Mouse (Mus musculus) neural tube, embryonic 10.5 days (tissue): ENCODE data around the gene Mybl2.
"Not testable (repeated sequence)": the region's sequence is repeated elsewhere in the genome, so short reads cannot be mapped to it uniquely, and the experiment has no call there.

Source experiments
- DNase-seq: peaks from one replicate; pipeline ENCODE4 v3.0.0-alpha.2; 2017; ENCODE audit warnings: low spot score; ENCODE audit errors: extremely low spot score

The Mybl2 gene

DNA sequence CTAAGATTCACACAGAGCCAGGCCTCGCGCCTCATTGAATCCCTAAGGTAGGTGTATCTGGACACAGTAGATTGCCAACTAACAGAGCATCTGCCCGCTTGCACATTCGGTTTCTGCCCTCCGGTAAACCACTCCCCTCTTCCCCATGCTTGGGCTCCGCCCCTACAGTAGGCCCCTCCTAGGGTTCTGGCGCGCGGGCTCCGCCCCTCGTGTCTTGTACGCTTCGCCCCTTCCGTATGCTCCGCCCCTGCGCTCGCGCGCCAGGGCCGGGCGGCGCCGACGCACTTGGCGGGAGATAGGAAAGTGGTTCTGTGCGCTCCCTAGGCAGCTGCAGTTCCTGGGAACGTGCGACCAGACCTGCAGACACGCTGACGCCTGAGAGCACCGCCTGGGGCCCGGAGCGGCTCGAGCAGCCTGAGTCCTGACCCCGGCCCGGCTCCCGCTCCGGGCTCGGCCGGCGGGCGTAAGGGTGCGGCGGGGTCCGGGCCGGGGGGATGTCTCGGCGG, at the start of gene Mybl2:
Gene Mybl2, plus strand, starts transcription at position 353 of the 506 bp plus-strand sequence.
- peak; percentile 91 for DNase-seq

DNA sequence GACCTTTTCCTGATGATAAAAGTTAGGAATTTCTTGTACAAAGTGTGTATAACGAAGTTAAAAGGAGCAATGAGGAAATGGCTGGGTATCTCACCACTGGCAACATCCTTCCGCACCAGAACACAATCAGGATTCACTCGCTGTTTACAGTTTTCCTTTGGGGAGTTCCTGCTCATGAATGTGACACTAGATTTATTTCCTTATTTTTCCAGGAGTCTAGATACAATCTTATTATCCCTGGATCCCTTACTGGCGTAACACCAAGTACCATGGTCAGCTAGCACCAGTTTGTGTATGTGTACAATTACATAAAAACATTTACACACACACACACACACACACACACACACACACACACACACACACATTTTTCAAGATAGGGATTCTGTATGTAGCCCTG, 47.2 kb upstream of the Mybl2 start:
- DNase-seq: no peak

GRCm38 (mm10) chr2:163016916-163017743, 37.4 kb upstream of the Mybl2 start, which contains the start of gene Ift52:
Gene Ift52, plus strand, starts transcription at chr2:163017354.
- peak; percentile 95 for DNase-seq

DNA sequence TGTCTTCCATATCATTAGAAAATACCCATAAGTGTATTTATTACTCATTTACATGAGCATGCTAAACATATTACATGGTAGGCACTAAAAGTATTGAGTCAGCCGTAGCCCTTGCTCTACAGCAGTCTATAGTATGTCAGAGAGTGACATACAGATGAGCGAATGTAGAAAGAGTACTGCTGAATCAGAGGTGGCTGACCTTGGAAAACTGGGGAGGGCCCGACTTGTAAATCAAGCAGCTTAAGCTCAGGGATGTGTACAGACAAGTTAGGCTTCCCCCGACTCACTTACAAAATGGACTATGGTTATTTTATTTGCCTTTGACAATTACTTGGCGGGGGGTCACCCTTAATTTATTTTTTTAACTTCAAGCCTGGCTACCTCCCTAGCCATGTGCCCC, 23.2 kb upstream of the Mybl2 start:
- DNase-seq: no peak

DNA sequence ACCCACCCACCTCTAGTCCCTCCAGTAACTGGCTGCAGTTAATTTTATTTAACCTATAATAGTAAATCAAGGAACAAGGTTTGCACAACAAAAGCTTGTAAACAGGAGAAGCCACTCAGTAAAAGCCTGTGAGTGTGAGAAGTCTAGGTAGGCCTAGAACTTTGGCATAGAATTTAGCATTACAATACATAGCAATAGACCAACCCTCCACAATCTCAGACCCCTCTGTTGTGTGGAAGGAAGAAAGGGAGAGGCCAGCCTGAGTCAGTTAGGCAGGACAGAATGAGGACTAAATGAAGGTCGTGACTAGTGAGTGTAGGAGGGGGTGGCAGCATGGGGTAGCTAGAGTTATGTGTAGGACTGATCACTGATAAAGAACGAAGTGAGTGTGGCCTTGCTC, 22.7 kb upstream of the Mybl2 start:
- DNase-seq: no peak

- no peak for DNase-seq
Observed at GRCm38 (mm10) chr2:163032622-163033021, 21.9 kb upstream of the Mybl2 start.

DNA sequence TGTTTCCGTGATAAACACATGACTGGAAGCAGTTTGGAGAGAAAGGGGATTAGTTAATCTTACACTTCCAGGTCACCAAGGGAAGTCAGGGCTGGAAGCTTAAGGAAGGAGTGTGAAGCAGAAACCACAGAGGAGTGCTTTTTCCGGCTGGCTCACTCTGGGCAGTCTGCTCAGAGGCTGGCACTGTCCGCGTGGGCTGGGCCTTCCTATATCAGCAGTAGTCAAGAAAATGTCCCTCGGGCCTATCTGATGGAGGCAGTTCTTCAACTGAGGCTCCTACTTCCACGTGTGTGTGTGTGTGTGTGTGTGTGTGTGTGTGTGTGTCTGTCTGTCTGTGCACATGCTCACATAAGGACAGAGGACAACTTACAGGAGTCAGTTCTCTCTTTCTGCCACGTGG, 14.5 kb upstream of the Mybl2 start:
- DNase-seq: no peak

GRCm38 (mm10) chr2:163048125-163048524, 6.4 kb upstream of the Mybl2 start:
- peak; percentile 67 for DNase-seq

DNA sequence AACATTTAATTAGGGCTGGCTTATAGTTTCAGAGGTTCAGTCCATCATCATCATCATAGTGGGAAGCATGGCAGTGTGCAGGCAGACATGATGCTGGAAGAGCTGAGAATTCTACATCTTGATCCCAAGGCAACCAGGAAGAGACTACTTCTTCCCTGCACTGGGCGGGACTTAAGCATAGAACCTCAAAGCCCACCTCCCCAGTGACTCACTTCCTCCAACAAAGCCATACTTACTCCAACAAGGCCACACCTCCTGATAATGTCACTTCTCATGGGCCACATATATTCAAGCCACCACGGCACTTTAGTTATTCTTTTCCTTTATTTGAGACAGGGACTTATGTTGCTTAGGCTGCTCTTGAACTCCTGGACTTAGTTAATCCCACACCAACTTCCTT, 5.4 kb upstream of the Mybl2 start:
- DNase-seq: no peak

DNA sequence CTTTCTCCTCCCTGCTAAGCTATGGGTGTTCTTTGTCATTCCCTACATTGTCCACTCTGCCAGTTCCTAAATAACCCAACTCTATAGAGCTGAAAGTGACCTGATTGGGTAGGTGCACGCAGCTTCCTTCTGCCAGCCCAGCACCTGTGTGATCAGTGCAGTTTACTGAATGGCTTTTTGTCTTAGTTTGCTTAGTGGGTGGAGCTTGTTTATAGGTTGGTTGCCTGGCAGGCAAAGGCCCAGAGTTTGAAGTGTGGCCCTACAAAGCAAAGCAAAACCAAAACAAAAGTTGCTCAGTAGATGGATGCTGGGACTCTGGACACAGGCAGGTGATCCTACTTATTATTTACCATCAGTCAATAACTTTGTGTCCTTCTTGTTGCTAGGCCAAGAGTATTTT, 2.8 kb upstream of the Mybl2 start:
- no peak for DNase-seq

GRCm38 (mm10) chr2:163052101-163052500, 2.4 kb upstream of the Mybl2 start:
- no peak for DNase-seq

DNA sequence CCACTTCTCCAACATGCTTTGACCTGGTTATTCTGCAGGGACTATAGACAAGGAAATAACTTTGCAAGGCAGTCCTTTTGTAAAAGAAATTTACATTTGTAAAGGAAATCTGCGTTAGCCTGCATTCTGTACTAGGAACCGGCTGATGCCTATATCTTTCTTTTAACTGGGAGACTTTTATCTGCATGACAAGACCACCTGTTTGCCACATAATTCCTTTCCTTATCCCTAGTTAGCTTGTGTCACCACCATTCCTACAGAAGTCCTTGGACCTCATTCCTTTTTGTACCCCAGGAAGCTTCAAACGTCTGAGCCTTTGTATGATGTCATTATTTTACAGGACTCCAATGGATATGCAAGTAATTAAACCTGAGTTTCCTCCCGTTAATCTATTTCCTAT, 1.7 kb upstream of the Mybl2 start:
- DNase-seq: no peak

GRCm38 (mm10) chr2:163054891-163055494, 506 bp downstream of the Mybl2 start:
- peak; percentile 73 for DNase-seq

- no peak for DNase-seq
Observed at GRCm38 (mm10) chr2:163055715-163056114, 1.2 kb downstream of the Mybl2 start.

DNA sequence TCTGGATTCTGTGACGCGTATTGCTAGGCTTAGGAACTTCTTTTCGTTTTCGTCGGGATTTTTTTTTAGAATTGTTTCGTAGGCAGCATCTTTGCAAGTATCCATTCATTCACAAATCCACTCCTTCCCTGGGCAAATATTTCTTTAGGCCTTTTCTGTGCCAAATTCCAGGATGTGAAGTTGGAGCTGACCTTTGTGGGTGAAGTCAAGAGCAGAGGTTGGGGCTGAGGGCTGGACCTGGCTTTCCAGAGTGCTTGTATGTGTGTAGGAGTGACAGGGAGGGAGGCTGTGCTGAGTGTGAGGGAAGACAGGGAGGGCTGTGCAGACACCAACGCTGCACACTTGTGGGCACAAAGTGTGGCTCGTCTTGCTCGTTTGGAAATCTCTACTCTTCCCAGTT, 2.1 kb downstream of the Mybl2 start:
- DNase-seq: no peak

- not testable (repeated sequence) for DNase-seq
Observed at GRCm38 (mm10) chr2:163058981-163059380, 4.5 kb downstream of the Mybl2 start.

DNA sequence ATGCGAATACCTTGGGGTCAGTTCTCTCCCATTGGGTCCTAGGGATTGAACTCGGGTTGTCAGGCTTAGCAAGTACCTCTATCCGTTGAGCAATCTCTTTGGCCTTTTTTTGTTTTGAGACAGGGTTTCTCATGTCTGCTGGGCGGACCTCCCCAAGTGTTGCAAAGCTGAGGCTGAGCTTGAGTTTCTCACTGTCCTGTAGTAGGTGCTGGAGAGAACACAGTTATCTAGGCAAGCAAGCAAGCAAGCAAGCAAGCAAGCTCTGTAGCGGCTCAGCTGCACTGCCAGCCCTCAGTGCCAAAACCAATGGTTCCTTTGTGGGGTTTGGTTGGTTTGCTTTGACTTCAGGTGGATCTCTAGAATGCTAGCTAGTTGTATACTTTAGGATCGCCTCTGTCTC, 6.1 kb downstream of the Mybl2 start:
- no peak for DNase-seq

GRCm38 (mm10) chr2:163061203-163062118, 7.0 kb downstream of the Mybl2 start:
- DNase-seq: no peak

DNA sequence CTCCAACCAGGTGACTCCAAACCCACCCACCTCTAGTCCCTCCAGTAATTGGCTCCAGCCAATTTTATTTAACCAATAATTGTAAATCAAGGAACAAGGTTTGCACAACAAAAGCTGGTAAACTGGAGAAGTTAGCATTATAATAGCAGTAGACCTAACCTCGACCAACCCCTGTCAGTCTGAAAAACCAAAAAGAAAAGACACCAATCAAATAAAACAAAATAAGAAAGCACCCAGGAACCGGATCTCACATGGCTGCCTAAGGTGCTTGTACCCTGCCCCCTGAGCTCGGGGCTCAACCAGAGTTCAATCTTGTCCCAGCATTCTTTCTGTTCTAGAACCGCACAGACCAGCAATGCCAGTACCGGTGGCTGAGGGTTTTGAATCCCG, 7.6 kb downstream of the Mybl2 start:
- no peak for DNase-seq

DNA sequence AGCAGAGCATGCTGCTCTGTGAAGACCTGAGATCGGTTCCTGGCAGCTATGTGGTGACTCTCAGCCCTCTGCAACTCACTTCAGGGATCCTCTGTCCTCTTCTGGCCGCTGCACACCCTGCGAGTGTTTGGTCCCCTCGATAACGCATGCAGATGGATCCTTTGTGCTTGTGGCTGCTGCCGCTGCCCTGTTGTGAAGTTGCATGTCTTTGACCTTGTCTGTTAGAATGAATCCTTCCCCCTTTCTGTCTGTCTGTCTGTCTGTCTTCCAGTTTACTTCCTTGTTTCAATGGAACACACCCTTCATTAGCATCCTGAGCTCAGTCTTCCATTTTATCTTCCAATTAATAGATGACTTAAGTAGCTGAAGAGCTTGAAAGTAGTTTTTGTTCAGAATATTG, 11.8 kb downstream of the Mybl2 start:
- no peak for DNase-seq

DNA sequence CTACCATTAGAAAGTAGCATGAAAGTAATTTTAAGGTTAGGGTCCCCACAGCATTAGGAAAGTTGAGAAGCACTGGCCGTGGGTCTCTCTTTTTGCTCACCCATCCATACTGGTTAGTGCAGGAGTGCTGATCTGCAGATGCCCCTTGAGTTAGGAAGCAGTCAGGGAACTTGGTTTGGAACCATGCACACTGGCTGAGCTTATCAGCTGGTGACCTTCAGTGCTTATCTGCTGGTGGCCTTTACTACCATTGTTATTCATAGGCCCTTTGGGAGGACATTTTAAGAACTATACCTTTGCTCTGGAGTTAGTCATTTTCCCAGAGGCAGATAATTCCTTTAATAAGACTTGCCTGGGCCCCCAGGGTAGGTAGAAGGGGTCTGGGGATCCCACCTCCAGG, 12.7 kb downstream of the Mybl2 start:
- DNase-seq: no peak

- DNase-seq: no peak
Observed at GRCm38 (mm10) chr2:163070213-163070612, 15.7 kb downstream of the Mybl2 start.
